Mouse (Mus musculus): ENCODE data around the gene Gnb5. TPM values are rescaled to one million over a fixed set of nuclear protein-coding genes. Genes with fewer than 3 reads are reported as not detected.
"Not testable (repeated sequence)": the region's sequence is repeated elsewhere in the genome, so short reads cannot be mapped to it uniquely, and the experiment has no call there.

Gnb5 gene
- polyA plus RNA-seq, 1 experiment = 24.0 TPM

GRCm38 (mm10) chr9:75347458-75347857, 41.4 kb downstream of the Gnb5 start, which contains the start of gene Bcl2l10:
Bcl2l10 (plus strand) TSS chr9:75347758.
- Histone ChIP-seq H3K4me1 (ENCODE audit: control insufficient read depth, insufficient read depth, low read length) (no peaks in the 10 kb centered on the region), H3K27ac (ENCODE audit: insufficient read depth, low read length) (no peak within 1 kb of the TSS), H3K4me3 (ENCODE audit: insufficient read depth, low read length) (no peak within 1 kb of the TSS)
- TF ChIP-seq CTCF (IDR thresholded peaks at IDR 0.05; ENCODE audit: borderline replicate concordance, insufficient read depth, low read length) (no peak), POLR2A (IDR thresholded peaks at IDR 0.05; ENCODE audit: low read depth, low read length) (no peak)

- TF ChIP-seq CTCF (IDR thresholded peaks at IDR 0.05; ENCODE audit: borderline replicate concordance, insufficient read depth, low read length) (no peak), POLR2A (IDR thresholded peaks at IDR 0.05; ENCODE audit: low read depth, low read length) (no peak)
- Histone ChIP-seq H3K27ac (ENCODE audit: insufficient read depth, low read length) (no peak overlapping the region), H3K4me3 (ENCODE audit: insufficient read depth, low read length) (no peak overlapping the region), H3K4me1 (ENCODE audit: control insufficient read depth, insufficient read depth, low read length) (no peaks in the 10 kb centered on the region)
Measured at GRCm38 (mm10) chr9:75348066-75348465, 42.0 kb downstream of the Gnb5 start.

GRCm38 (mm10) chr9:75348641-75349040, 42.6 kb downstream of the Gnb5 start:
- TF ChIP-seq CTCF (IDR thresholded peaks at IDR 0.05; ENCODE audit: borderline replicate concordance, insufficient read depth, low read length) (no peak), POLR2A (IDR thresholded peaks at IDR 0.05; ENCODE audit: low read depth, low read length) (no peak)
- H3K27ac ChIP-seq (ENCODE audit: insufficient read depth, low read length) = no peak overlapping the region

GRCm38 (mm10) chr9:75353094-75353493, 47.0 kb downstream of the Gnb5 start:
- TF ChIP-seq POLR2A (IDR thresholded peaks at IDR 0.05; ENCODE audit: low read depth, low read length) = no peak
- no peaks in the 10 kb centered on the region for H3K4me1 ChIP-seq (ENCODE audit: control insufficient read depth, insufficient read depth, low read length)
- H3K4me3 ChIP-seq (ENCODE audit: insufficient read depth, low read length) = no peak overlapping the region
- H3K27ac ChIP-seq (ENCODE audit: insufficient read depth, low read length) = no peak overlapping the region

More at GRCm38 (mm10) chr9:75348641-75349040, 42.6 kb downstream of the Gnb5 start:
- Histone ChIP-seq H3K4me3 (ENCODE audit: insufficient read depth, low read length) (no peak overlapping the region), H3K4me1 (ENCODE audit: control insufficient read depth, insufficient read depth, low read length) (no peaks in the 10 kb centered on the region)

GRCm38 (mm10) chr9:75355783-75356182, 49.7 kb downstream of the Gnb5 start:
- no peak overlapping the region for H3K27ac ChIP-seq (ENCODE audit: insufficient read depth, low read length)
- no peak for TF ChIP-seq POLR2A (IDR thresholded peaks at IDR 0.05; ENCODE audit: low read depth, low read length)
- TF ChIP-seq CTCF (IDR thresholded peaks at IDR 0.05; ENCODE audit: borderline replicate concordance, insufficient read depth, low read length) = no peak
- H3K4me3 ChIP-seq (ENCODE audit: insufficient read depth, low read length) = no peak overlapping the region
- H3K4me1 ChIP-seq (ENCODE audit: control insufficient read depth, insufficient read depth, low read length) = no peaks in the 10 kb centered on the region

GRCm38 (mm10) chr9:75357087-75357654, 51.1 kb downstream of the Gnb5 start:
- Histone ChIP-seq H3K4me3 (ENCODE audit: insufficient read depth, low read length) (no peak overlapping the region), H3K27ac (ENCODE audit: insufficient read depth, low read length) (no peak overlapping the region), H3K4me1 (ENCODE audit: control insufficient read depth, insufficient read depth, low read length) (no peaks in the 10 kb centered on the region)
- no peak for TF ChIP-seq POLR2A (IDR thresholded peaks at IDR 0.05; ENCODE audit: low read depth, low read length)

- H3K4me3 ChIP-seq (ENCODE audit: insufficient read depth, low read length) = no peak overlapping the region
- H3K4me1 ChIP-seq (ENCODE audit: control insufficient read depth, insufficient read depth, low read length) = no peaks in the 10 kb centered on the region
- TF ChIP-seq POLR2A (IDR thresholded peaks at IDR 0.05; ENCODE audit: low read depth, low read length) = no peak
- TF ChIP-seq CTCF (IDR thresholded peaks at IDR 0.05; ENCODE audit: borderline replicate concordance, insufficient read depth, low read length) = peak; percentile 49; the same call in 1 of the 2 replicates
- no peak overlapping the region for H3K27ac ChIP-seq (ENCODE audit: insufficient read depth, low read length)
Measured at GRCm38 (mm10) chr9:75361699-75362098, 55.6 kb downstream of the Gnb5 start.

GRCm38 (mm10) chr9:75362201-75362600, 56.1 kb downstream of the Gnb5 start:
- TF ChIP-seq POLR2A (IDR thresholded peaks at IDR 0.05; ENCODE audit: low read depth, low read length) (no peak), CTCF (IDR thresholded peaks at IDR 0.05; ENCODE audit: borderline replicate concordance, insufficient read depth, low read length) (no peak)
- no peak overlapping the region for H3K27ac ChIP-seq (ENCODE audit: insufficient read depth, low read length)

GRCm38 (mm10) chr9:75363001-75363400, 56.9 kb downstream of the Gnb5 start:
- H3K4me3 ChIP-seq (ENCODE audit: insufficient read depth, low read length) = no peak overlapping the region
- TF ChIP-seq CTCF (IDR thresholded peaks at IDR 0.05; ENCODE audit: borderline replicate concordance, insufficient read depth, low read length) (no peak), POLR2A (IDR thresholded peaks at IDR 0.05; ENCODE audit: low read depth, low read length) (no peak)
- no peak overlapping the region for H3K27ac ChIP-seq (ENCODE audit: insufficient read depth, low read length)
- H3K4me1 ChIP-seq (ENCODE audit: control insufficient read depth, insufficient read depth, low read length) = no peaks in the 10 kb centered on the region

More at GRCm38 (mm10) chr9:75362201-75362600, 56.1 kb downstream of the Gnb5 start:
- Histone ChIP-seq H3K4me3 (ENCODE audit: insufficient read depth, low read length) (no peak overlapping the region), H3K4me1 (ENCODE audit: control insufficient read depth, insufficient read depth, low read length) (no peaks in the 10 kb centered on the region)

- not testable (repeated sequence) for H3K27ac ChIP-seq (ENCODE audit: insufficient read depth, low read length); H3K4me3 ChIP-seq (ENCODE audit: insufficient read depth, low read length); H3K4me1 ChIP-seq (ENCODE audit: control insufficient read depth, insufficient read depth, low read length)
Measured at GRCm38 (mm10) chr9:75363702-75364101, 57.6 kb downstream of the Gnb5 start.

GRCm38 (mm10) chr9:75365195-75365594, 59.1 kb downstream of the Gnb5 start:
- Histone ChIP-seq H3K27ac (ENCODE audit: insufficient read depth, low read length) (no peak overlapping the region), H3K4me3 (ENCODE audit: insufficient read depth, low read length) (no peak overlapping the region), H3K4me1 (ENCODE audit: control insufficient read depth, insufficient read depth, low read length) (no peaks in the 10 kb centered on the region)
- no peak for TF ChIP-seq CTCF (IDR thresholded peaks at IDR 0.05; ENCODE audit: borderline replicate concordance, insufficient read depth, low read length)
- TF ChIP-seq POLR2A (IDR thresholded peaks at IDR 0.05; ENCODE audit: low read depth, low read length) = no peak
